ENCODE assay signal across 16 mouse cellular contexts in genomic region chr1:41055761-41056160, GRCm38 (mm10).
"Had no signal": no experiment of that assay in that cellular context is flagged by ENCODE, and none has a peak within 500 bp of the region (broad histone marks: within the 10 kb centered on the region; RNA-seq: fewer than 3 reads in every experiment).

No protein-coding gene starts in this region.

- DNase-seq: kidney, adult 2 months; kidney, postnatal 25 days; layer of hippocampus, adult 9-11 months; layer of hippocampus, postnatal 36 days; lung, adult 2 months; lung, postnatal 10 days; right cerebral cortex, postnatal 14 days; thymus, adult 18-20 months; thymus, postnatal 14 days had no signal

- H3K4me1 ChIP-seq: limb, embryonic 12.5 days; liver, embryonic 15.5 days; megakaryocyte, embryonic 14.5 days had no signal

- H3K27me3 ChIP-seq: limb, embryonic 12.5 days; liver, embryonic 15.5 days; megakaryocyte, embryonic 14.5 days; midbrain, embryonic 12.5 days had no signal

- H3K9me3 ChIP-seq: limb, embryonic 12.5 days; liver, embryonic 15.5 days; midbrain, embryonic 12.5 days had no signal

- H3K9ac ChIP-seq: limb, embryonic 12.5 days; liver, embryonic 15.5 days; midbrain, embryonic 12.5 days had no signal

- H3K27ac ChIP-seq: limb, embryonic 12.5 days; liver, embryonic 15.5 days; macrophage; midbrain, embryonic 12.5 days had no signal

- ATAC-seq: intestine, embryonic 16.5 days had no signal

- H3K36me3 ChIP-seq: limb, embryonic 12.5 days; liver, embryonic 15.5 days; midbrain, embryonic 12.5 days had no signal

- H3K4me3 ChIP-seq: limb, embryonic 12.5 days; liver, embryonic 15.5 days; megakaryocyte, embryonic 14.5 days; midbrain, embryonic 12.5 days had no signal

- H3K4me2 ChIP-seq: limb, embryonic 12.5 days; liver, embryonic 11.5 days; liver, embryonic 15.5 days; midbrain, embryonic 12.5 days had no signal
